ENCODE assay signal across 9 mouse cellular contexts in the genomic region with DNA sequence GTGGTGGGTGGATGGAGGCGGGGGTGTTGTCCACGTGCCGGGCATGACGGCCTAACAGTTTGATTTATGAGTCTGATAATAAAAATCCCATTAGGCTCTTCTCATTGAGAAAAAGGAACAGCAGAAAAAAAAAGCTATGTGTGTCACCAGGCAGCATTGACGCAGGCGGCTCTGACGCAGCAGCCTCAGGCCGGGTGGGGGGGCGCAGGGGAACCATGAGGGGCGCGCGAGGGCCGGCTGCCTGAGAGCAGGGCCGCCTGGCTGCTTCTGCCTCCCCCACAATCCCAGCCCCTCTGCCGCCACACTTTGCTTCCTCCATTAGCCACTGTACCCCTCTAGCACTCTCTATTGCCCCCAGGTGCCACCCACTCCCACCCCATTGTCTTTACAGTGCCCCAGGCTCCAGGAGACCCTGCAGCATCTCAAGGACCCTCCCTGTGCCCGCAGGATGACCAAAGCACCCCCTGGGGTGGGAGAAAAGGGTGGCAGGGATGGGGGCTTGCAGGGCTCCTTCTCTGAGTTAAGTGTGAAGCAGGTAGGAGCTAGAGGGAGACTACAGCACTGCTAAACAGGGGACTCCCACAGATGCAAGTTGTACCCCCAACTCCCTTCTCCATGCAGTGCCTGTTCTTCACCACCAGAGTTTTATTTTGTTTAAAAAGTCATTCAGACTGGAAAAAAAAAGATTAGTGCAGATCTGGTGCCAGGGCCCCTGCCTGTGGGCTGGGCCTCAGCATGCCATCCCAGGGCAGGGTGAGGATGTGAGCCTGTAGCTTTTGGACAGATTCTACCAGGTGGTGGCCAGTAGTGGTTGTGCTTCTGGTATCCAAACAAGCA. TPM values are rescaled to one million over a fixed set of nuclear protein-coding genes. Genes with fewer than 3 reads are reported as not detected.
DNase-seq lines count a peak whose midpoint lies in the region; ATAC-seq lines count a peak whose summit lies in the region.
"Had no signal": no experiment of that assay in that cellular context is flagged by ENCODE, and none has a peak within 500 bp of the region (broad histone marks: within the 10 kb centered on the region; RNA-seq: fewer than 3 reads in every experiment).

No protein-coding gene starts in this region.

- peak overlapping the region; percentile 42 for H3K27ac ChIP-seq in heart, embryonic 13.5 days (replicated peaks)
- 0 out of 2 replicates have a peak overlapping the region, but pooled peaks have one; percentile 55 for H3K27ac ChIP-seq in kidney, embryonic 14.5 days (ENCODE audit: low read depth, low read length)

- 0 out of 2 replicates have a peak, but pooled peaks cover 5% of the 10 kb centered on the region for H3K27me3 ChIP-seq in heart, embryonic 13.5 days (replicated peaks)
- peaks cover 6% of the 10 kb centered on the region; the same call in 1 of the 2 replicates for H3K27me3 ChIP-seq in kidney, embryonic 14.5 days (ENCODE audit: control insufficient read depth, insufficient read depth, low read length)

- H3K4me2 ChIP-seq in heart, embryonic 13.5 days: peak overlapping the region; percentile 57
- peak overlapping the region; percentile 38 for H3K4me2 ChIP-seq in kidney, embryonic 14.5 days (replicated peaks; ENCODE audit: low read depth, low read length)

- H3K4me1 ChIP-seq in heart, embryonic 13.5 days: peaks cover 39% of the 10 kb centered on the region
- H3K4me1 ChIP-seq in kidney, embryonic 14.5 days (ENCODE audit: control insufficient read depth, insufficient read depth, low read length): peaks cover 20% of the 10 kb centered on the region

- WGBS in heart, embryonic 13.5 days: under 1% methylated on average over 16 of the region's 16 CpGs
- WGBS in kidney, embryonic 14.5 days: 0% methylated on average over 16 of the region's 16 CpGs

- H3K9me3 ChIP-seq in heart, embryonic 13.5 days: no peaks in the 10 kb centered on the region
- H3K9me3 ChIP-seq in kidney, embryonic 14.5 days (ENCODE audit: control insufficient read depth, low read length): no peaks in the 10 kb centered on the region

- no peaks in the 10 kb centered on the region for H3K36me3 ChIP-seq in heart, embryonic 13.5 days
- H3K36me3 ChIP-seq in kidney, embryonic 14.5 days (ENCODE audit: control insufficient read depth, insufficient read depth, low read length): no peaks in the 10 kb centered on the region

- ATAC-seq in heart, embryonic 13.5 days (ENCODE audit: extremely low read depth, insufficient number of reproducible peaks, low FRiP score, low TSS enrichment): peak; percentile 52; the same call in 1 of the 2 replicates
- ATAC-seq in kidney, embryonic 14.5 days (ENCODE audit: low FRiP score, low TSS enrichment): peak; percentile 88

- H3K9ac ChIP-seq in heart, embryonic 13.5 days: peak overlapping the region; percentile 66
- peak overlapping the region; percentile 47; the same call in 1 of the 2 replicates for H3K9ac ChIP-seq in kidney, embryonic 14.5 days (ENCODE audit: low read depth, low read length)

- DNase-seq in testis, postnatal 10 days (ENCODE audit: low spot score): peak; percentile 79
- DNase-seq in testis, postnatal 14 days (ENCODE audit: low spot score): no peak
- DNase-seq in fibroblast of lung, adult 2 months (ENCODE audit: low read depth): peak; percentile 28
- peak; percentile 71 for DNase-seq in liver
- DNase-seq in ovary, postnatal 10 days (ENCODE audit: low spot score): peak; percentile 18
- DNase-seq in urinary bladder, postnatal 25 days (ENCODE audit: low spot score): peak; percentile 50

- H3K4me3 ChIP-seq in heart, embryonic 13.5 days: peak overlapping the region; percentile 34
- peak overlapping the region; percentile 11 for H3K4me3 ChIP-seq in kidney, embryonic 14.5 days (ENCODE audit: low read length)

RNA-seq across cellular contexts. Expression of gene Pde10a, which starts 16.6 kb away (rescaled TPM):
- 1.1 and 1.2 TPM in 2 replicates for polyA plus RNA-seq in heart, embryonic 13.5 days (2015; fragmentation: Nextera tagmentation; extraction: Ambion mirVana)
- 1.8 and 2.3 TPM in 2 replicates for polyA plus RNA-seq in kidney, embryonic 14.5 days (2014; fragmentation: Nextera tagmentation; extraction: Ambion mirVana)

RNA-seq across cellular contexts. Expression of gene Gm17087, which starts 58.2 kb away (rescaled TPM):
- polyA plus RNA-seq in heart, embryonic 13.5 days (2015; fragmentation: Nextera tagmentation; extraction: Ambion mirVana): not detected in 2 replicates
- not detected in 2 replicates for polyA plus RNA-seq in kidney, embryonic 14.5 days (2014; fragmentation: Nextera tagmentation; extraction: Ambion mirVana)
- polyA plus RNA-seq: liver, adult 2 months had no signal
